Mouse (Mus musculus) heart, adult 2 months (tissue): ENCODE data around the gene Znhit6. TPM values are rescaled to one million over a fixed set of nuclear protein-coding genes. Genes with fewer than 3 reads are reported as not detected.

Experiments used
- DNase-seq, 2 experiments: peaks; one replicate each; pipeline ENCODE4 v3.0.0; 2021
- H3K27ac ChIP-seq: fragments of 200-600 bp; 2 replicates; pipeline ENCODE4 v1.8.1; 2022
- H3K27me3 ChIP-seq: fragments of 200-500 bp; 2 replicates; pipeline ENCODE4 v1.6.1; 2012; ENCODE audit warnings: mild to moderate bottlenecking, low read length, inconsistent platforms, mixed read lengths; ENCODE audit not compliant: control insufficient read depth, insufficient read depth
- H3K36me3 ChIP-seq: fragments of 200-500 bp; 2 replicates; pipeline ENCODE4 v1.6.1; 2012; ENCODE audit warnings: low read length, inconsistent platforms; ENCODE audit not compliant: control insufficient read depth, insufficient read depth
- H3K4me1 ChIP-seq: fragments of 200-500 bp; 2 replicates; pipeline ENCODE4 v1.6.1; 2011; ENCODE audit warnings: low read length; ENCODE audit not compliant: control insufficient read depth, insufficient read depth
- H3K4me3 ChIP-seq: fragments of 200-600 bp; 2 replicates; pipeline ENCODE4 v1.8.1; 2022
- H3K79me2 ChIP-seq: fragments of 200-500 bp; replicated peaks from 2 replicates; pipeline ENCODE4 v1.6.1; 2012; ENCODE audit warnings: mild to moderate bottlenecking, inconsistent platforms, low read length, moderate library complexity, mixed read lengths; ENCODE audit not compliant: control insufficient read depth, insufficient read depth
- H3K9ac ChIP-seq: fragments of 200-500 bp; 2 replicates; pipeline ENCODE4 v1.6.1; 2012; ENCODE audit warnings: low read depth, mild to moderate bottlenecking, control low read depth, inconsistent platforms, low read length, mixed read lengths
- CTCF ChIP-seq: fragments of 200-600 bp; IDR thresholded peaks from 2 replicates; pipeline ENCODE4 v1.8.1; 2022; ENCODE audit warnings: antibody characterized with exemption, mild to moderate bottlenecking, moderate library complexity
- EP300 ChIP-seq: fragments of 200-500 bp; IDR thresholded peaks from 2 replicates; pipeline ENCODE4 v1.6.1; 2011; ENCODE audit warnings: low read depth, low read length, control low read depth; ENCODE audit not compliant: insufficient read depth
- POLR2A ChIP-seq: fragments of 200-500 bp; IDR thresholded peaks from 2 replicates; pipeline ENCODE4 v1.6.1; 2011; ENCODE audit warnings: mild to moderate bottlenecking, low read depth, low read length, control low read depth; ENCODE audit not compliant: insufficient read depth
- WGBS: fragments of 180-500 bp; shearing (Covaris S2); methylation state at CpG from one replicate; pipeline ENCODE4 v1.1.7; 2018; 5-methylcytosine and 5-hydroxymethylcytosine counted together
- intact Hi-C: fragments of 180-260 bp; cut with DNase I; formaldehyde crosslinking; loops from one replicate; pipeline ENCODE4 v1.15.1; 2025
- polyA plus RNA-seq: library from polyadenylated mRNA; depleted of rRNA; stranded (reverse); fragments of >200 nt; gene quantifications from 2 replicates; pipeline ENCODE4 v1.2.3, GENCODE M21; 2012
- total RNA-seq, 2 experiments: library from RNA; stranded (reverse); gene quantifications; 2 replicates each; pipeline ENCODE4 v1.2.3; 2021

The Znhit6 gene
- total and polyA plus RNA-seq, 3 experiments, result 4.0 to 10.4 (median 10.3) TPM

GRCm38 (mm10) chr3:145634002-145634710, 58.2 kb downstream of the Znhit6 start:
- Histone ChIP-seq H3K4me3 (no peak overlapping the region), H3K27me3 (no peaks in the 10 kb centered on the region), H3K79me2 (no peaks in the 10 kb centered on the region), H3K4me1 (no peaks in the 10 kb centered on the region), H3K36me3 (no peaks in the 10 kb centered on the region), H3K9ac (no peak overlapping the region), H3K27ac (no peak overlapping the region)
- TF ChIP-seq EP300 (no peak), POLR2A (no peak), CTCF (no peak)
- no peak for DNase-seq
- WGBS, result 89% methylated on average over 14 of the region's 14 CpGs
- intact Hi-C loops, result no loop called here

GRCm38 (mm10) chr3:145640170-145640569, 64.2 kb downstream of the Znhit6 start:
- WGBS, result 78% methylated on average over 4 of the region's 4 CpGs
- DNase-seq, result no peak
- Histone ChIP-seq H3K9ac (no peak overlapping the region), H3K79me2 (no peaks in the 10 kb centered on the region), H3K4me3 (no peak overlapping the region), H3K27ac (no peak overlapping the region), H3K27me3 (no peaks in the 10 kb centered on the region), H3K4me1 (no peaks in the 10 kb centered on the region), H3K36me3 (no peaks in the 10 kb centered on the region; the same call in 1 of the 2 replicates)
- intact Hi-C loops, result no loop called here
- TF ChIP-seq POLR2A, result no peak

- intact Hi-C loops, result no loop called here
- TF ChIP-seq POLR2A (no peak), CTCF (no peak), EP300 (no peak)
- Histone ChIP-seq H3K4me3 (no peak overlapping the region), H3K27ac (no peak overlapping the region), H3K4me1 (no peaks in the 10 kb centered on the region), H3K27me3 (no peaks in the 10 kb centered on the region), H3K79me2 (no peaks in the 10 kb centered on the region), H3K9ac (no peak overlapping the region), H3K36me3 (no peaks in the 10 kb centered on the region; the same call in 1 of the 2 replicates)
- no peak for DNase-seq
- WGBS, result 55% methylated on average over 4 of the region's 4 CpGs
Observed at GRCm38 (mm10) chr3:145640583-145640982, 64.6 kb downstream of the Znhit6 start.

DNA sequence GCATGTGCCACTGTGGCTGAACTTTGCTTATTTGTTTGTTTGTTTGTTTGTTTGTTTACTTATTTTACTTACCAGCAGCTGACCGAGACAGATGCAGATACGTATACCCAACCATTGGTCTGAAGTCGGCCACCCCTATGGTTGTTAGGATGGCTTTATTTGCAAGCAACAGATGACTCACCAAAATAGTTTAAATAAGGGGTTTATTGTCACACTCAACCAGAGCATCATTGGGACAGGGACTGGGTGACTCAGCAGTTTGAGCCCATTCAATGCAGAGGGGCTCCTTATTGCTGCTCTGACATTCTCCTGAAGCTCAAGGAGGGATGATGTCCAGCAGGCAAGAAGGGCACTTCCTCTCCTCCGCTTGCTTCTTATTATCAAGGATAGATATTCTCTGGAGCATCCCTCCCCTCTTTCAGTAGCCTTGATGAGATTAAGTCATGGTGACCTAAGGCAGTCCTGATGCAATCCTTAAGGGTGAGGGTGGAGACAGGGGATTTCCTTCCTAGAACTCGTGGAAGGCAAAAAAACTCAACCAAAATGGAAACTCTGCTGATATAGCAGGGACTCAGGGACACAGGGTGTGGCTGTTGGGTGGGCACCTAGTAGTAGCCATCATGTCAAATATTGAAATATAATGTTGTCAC, 65.2 kb downstream of the Znhit6 start:
- Histone ChIP-seq H3K4me3 (no peak overlapping the region), H3K27me3 (no peaks in the 10 kb centered on the region), H3K9ac (no peak overlapping the region), H3K4me1 (no peaks in the 10 kb centered on the region), H3K79me2 (no peaks in the 10 kb centered on the region), H3K27ac (no peak overlapping the region), H3K36me3 (no peaks in the 10 kb centered on the region; the same call in 1 of the 2 replicates)
- TF ChIP-seq CTCF (no peak), EP300 (no peak), POLR2A (no peak)
- intact Hi-C loops, result no loop called here
- 63% methylated on average over 5 of the region's 5 CpGs for WGBS
- DNase-seq, result no peak

- WGBS, result 48% methylated on average over 3 of the region's 3 CpGs
- H3K79me2 ChIP-seq, result no peaks in the 10 kb centered on the region
- intact Hi-C loops, result loop anchor here (2.0 kb wide), 1 partner anchor 13 kb away; no protein-coding TSS in a partner anchor
- H3K4me3 ChIP-seq, result no peak overlapping the region
- H3K9ac ChIP-seq, result no peak overlapping the region
- H3K4me1 ChIP-seq, result no peaks in the 10 kb centered on the region
- no peaks in the 10 kb centered on the region for H3K27me3 ChIP-seq
- H3K27ac ChIP-seq, result peak overlapping the region; percentile 20; the same call in 1 of the 2 replicates
- TF ChIP-seq CTCF (no peak), POLR2A (no peak), EP300 (no peak)
- H3K36me3 ChIP-seq, result no peaks in the 10 kb centered on the region; the same call in 1 of the 2 replicates
- no peak for DNase-seq
Observed at GRCm38 (mm10) chr3:145641878-145642277, 65.9 kb downstream of the Znhit6 start.

- Histone ChIP-seq H3K79me2 (no peaks in the 10 kb centered on the region), H3K36me3 (peaks cover 5% of the 10 kb centered on the region), H3K9ac (no peak overlapping the region), H3K27me3 (no peaks in the 10 kb centered on the region), H3K27ac (peak overlapping the region; percentile 20; the same call in 1 of the 2 replicates), H3K4me1 (peaks cover 4% of the 10 kb centered on the region), H3K4me3 (no peak overlapping the region)
- 63% methylated on average over 11 of the region's 11 CpGs for WGBS
- no peak for TF ChIP-seq CTCF
- TF ChIP-seq POLR2A, result no peak
- no peak for TF ChIP-seq EP300
- no peak for DNase-seq
- intact Hi-C loops, result loop anchor here (2.0 kb wide), 1 partner anchor 14 kb away; no protein-coding TSS in a partner anchor
Observed at GRCm38 (mm10) chr3:145642861-145643260, 66.9 kb downstream of the Znhit6 start.
